Mouse (Mus musculus) small intestine, adult 2 months (tissue): ENCODE data around the gene Thada. TPM values are rescaled to one million over a fixed set of nuclear protein-coding genes. Genes with fewer than 3 reads are reported as not detected.

Experiments used
- H3K27ac ChIP-seq: fragments of 200-500 bp; 2 replicates; pipeline ENCODE4 v1.5.1; 2012; ENCODE audit warnings: low read depth, low read length, control low read depth, inconsistent platforms; ENCODE audit not compliant: insufficient read depth
- H3K27me3 ChIP-seq: fragments of 200-500 bp; 2 replicates; pipeline ENCODE4 v1.6.1; 2012; ENCODE audit warnings: mild to moderate bottlenecking, moderate library complexity, low read length, inconsistent platforms; ENCODE audit not compliant: control insufficient read depth, insufficient read depth
- H3K36me3 ChIP-seq: fragments of 200-500 bp; 2 replicates; pipeline ENCODE4 v1.6.1; 2012; ENCODE audit warnings: mild to moderate bottlenecking, low read length, control low read depth, inconsistent platforms; ENCODE audit not compliant: control insufficient read depth, insufficient read depth
- H3K4me1 ChIP-seq: fragments of 200-500 bp; 2 replicates; pipeline ENCODE4 v1.6.1; 2012; ENCODE audit warnings: low read length, inconsistent platforms, mixed read lengths; ENCODE audit not compliant: control insufficient read depth, insufficient read depth, insufficient read length
- H3K4me3 ChIP-seq: fragments of 200-500 bp; 2 replicates; pipeline ENCODE4 v1.5.1; 2012; ENCODE audit warnings: low read depth, mild to moderate bottlenecking, control low read depth, inconsistent platforms, low read length, moderate library complexity
- CTCF ChIP-seq: fragments of 200-500 bp; IDR thresholded peaks from 2 replicates; pipeline ENCODE4 v1.5.1; 2012; ENCODE audit warnings: low read depth, mild to moderate bottlenecking, control low read depth, inconsistent platforms, low read length, moderate library complexity, mixed read lengths; ENCODE audit not compliant: insufficient replicate concordance, insufficient read length; ENCODE audit errors: extremely low read depth
- POLR2A ChIP-seq: fragments of 200-500 bp; IDR thresholded peaks from 2 replicates; pipeline ENCODE4 v1.6.1; 2012; ENCODE audit warnings: low read depth, mild to moderate bottlenecking, control low read depth, inconsistent platforms, low read length, moderate library complexity
- WGBS: fragments of 180-500 bp; shearing (Covaris S2); methylation state at CpG from one replicate; pipeline ENCODE4 v1.1.7; 2018; 5-methylcytosine and 5-hydroxymethylcytosine counted together
- polyA plus RNA-seq: library from polyadenylated mRNA; depleted of rRNA; stranded (reverse); fragments of >200 nt; gene quantifications from 2 replicates; pipeline ENCODE4 v1.2.3, GENCODE M21; 2012

The Thada gene
- polyA plus RNA-seq, 1 experiment, result 3.5 TPM

DNA sequence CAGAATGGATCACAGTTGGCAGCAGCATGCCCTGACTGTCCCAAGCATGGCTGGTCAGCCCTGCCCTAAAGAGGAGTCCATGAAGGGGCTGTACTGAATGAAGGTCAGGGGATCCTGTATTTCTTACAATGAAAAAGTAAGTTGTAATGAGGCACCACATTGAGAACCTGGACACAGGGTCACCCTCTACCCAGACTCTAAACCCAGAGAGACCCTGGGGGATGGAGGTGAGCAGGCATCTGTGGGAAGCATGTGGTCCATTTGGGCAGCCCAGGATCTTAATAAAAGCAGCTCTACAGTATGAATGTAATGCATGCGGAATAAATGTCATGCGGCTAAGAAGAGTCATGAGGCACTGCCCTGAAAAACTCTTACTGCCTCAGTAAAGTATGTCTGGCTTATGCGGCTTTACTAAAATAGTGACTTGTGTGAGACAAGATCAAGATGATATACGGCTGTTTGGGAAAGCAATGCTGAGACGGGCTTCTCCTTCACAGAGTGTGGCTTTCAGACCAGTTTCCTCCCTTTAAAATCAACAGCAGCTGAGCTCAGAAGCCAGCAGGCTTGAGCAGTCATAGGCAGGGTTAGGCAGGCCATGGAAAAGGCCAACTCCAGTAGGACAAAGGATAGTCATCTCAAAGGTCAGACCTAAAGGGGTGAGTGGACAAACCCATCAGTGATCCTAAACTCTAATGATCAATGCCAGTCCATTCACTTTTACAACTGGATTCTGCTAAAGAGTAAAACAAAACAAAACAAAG is 187.6 kb downstream of the Thada start:
- Histone ChIP-seq H3K36me3 (no peaks in the 10 kb centered on the region), H3K27me3 (no peaks in the 10 kb centered on the region), H3K27ac (no peak overlapping the region), H3K4me1 (0 out of 2 replicates have a peak, but pooled peaks cover 3% of the 10 kb centered on the region), H3K4me3 (no peak overlapping the region)
- TF ChIP-seq POLR2A (no peak), CTCF (no peak)
- WGBS, result 89% methylated on average over 5 of the region's 5 CpGs

DNA sequence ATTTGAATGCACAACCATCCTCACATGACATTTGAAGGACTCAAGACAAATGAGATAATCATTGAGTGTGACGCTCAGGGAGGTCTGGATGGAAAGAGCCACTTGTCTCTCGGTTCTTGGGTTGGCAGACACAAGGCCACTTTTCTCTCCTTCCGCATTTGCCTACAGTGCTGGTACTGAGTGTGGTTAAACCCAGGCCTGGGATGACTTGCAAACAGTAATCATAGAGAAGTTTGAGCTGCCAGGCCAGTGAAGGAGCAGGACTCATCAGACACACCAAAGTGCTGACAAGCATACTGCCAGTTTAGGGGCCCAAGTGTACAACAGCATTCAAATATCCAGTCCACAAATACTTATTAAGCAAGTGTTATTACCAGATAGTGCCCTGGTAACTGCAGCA is 191.0 kb downstream of the Thada start:
- Histone ChIP-seq H3K4me3 (no peak overlapping the region), H3K27ac (no peak overlapping the region), H3K4me1 (0 out of 2 replicates have a peak, but pooled peaks cover 3% of the 10 kb centered on the region), H3K36me3 (no peaks in the 10 kb centered on the region), H3K27me3 (no peaks in the 10 kb centered on the region)
- TF ChIP-seq CTCF, result no peak
- no peak for TF ChIP-seq POLR2A
- 85% methylated on average over 3 of the region's 3 CpGs for WGBS

DNA sequence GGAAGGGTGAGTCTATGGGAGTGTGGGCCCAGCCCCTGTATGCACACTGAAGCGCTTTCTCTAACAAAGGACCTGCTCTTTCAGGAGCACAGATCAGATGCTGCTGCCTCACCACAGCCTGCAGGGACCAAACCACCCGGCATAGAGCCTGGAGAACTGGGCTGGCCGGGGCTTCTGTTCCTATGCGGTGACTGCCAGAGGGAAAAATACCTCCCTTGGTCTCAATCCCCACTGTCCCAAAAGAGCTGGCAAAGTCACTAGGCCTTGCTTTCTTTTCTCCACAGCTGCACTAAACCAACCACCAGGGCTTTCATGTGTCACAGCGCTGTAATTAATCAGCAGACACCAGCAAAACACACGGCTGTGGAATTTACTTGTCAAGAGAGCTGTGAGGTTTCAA is 191.8 kb downstream of the Thada start:
- 88% methylated on average over 6 of the region's 6 CpGs for WGBS
- Histone ChIP-seq H3K36me3 (no peaks in the 10 kb centered on the region), H3K4me3 (no peak overlapping the region), H3K27ac (no peak overlapping the region), H3K27me3 (no peaks in the 10 kb centered on the region), H3K4me1 (0 out of 2 replicates have a peak, but pooled peaks cover 3% of the 10 kb centered on the region)
- TF ChIP-seq POLR2A (no peak), CTCF (no peak)

DNA sequence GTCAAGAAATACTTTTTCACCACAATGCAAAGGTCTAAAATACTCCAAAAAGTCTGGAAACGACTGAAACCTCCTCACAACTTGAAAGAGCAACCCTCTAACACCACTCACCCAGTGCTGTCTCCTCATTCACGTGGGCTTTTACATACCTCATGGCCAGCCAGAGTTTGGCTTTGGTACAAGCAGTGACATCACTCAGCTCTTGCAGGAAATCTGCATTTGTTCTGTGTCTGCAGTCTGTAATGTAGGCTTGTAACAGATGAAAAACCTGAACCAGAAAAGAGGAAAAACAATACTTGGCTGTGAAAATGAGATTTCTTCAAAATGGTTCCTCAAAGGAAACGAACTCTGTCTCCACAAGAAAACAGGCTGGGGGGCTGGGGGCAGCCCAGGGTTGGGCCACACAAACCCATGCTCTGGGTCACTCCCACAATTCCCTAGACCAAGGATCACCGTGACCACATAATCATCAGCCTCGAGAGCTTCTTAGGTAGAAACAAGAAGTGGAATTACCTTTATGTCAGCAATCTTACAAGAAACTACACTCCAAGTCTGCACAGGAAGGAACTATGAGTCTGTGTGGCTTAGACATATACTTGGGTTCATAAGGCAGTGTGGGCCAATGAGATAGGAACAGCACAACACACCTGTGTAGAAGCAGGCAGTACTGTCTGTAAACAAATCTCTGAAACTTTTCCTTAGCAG is 193.3 kb downstream of the Thada start:
- H3K27me3 ChIP-seq, result no peaks in the 10 kb centered on the region
- TF ChIP-seq POLR2A (no peak), CTCF (no peak)
- H3K4me1 ChIP-seq, result peaks cover 3% of the 10 kb centered on the region; the same call in 1 of the 2 replicates
- 65% methylated on average over 5 of the region's 5 CpGs for WGBS
- no peak overlapping the region for H3K4me3 ChIP-seq
- no peaks in the 10 kb centered on the region for H3K36me3 ChIP-seq
- no peak overlapping the region for H3K27ac ChIP-seq

DNA sequence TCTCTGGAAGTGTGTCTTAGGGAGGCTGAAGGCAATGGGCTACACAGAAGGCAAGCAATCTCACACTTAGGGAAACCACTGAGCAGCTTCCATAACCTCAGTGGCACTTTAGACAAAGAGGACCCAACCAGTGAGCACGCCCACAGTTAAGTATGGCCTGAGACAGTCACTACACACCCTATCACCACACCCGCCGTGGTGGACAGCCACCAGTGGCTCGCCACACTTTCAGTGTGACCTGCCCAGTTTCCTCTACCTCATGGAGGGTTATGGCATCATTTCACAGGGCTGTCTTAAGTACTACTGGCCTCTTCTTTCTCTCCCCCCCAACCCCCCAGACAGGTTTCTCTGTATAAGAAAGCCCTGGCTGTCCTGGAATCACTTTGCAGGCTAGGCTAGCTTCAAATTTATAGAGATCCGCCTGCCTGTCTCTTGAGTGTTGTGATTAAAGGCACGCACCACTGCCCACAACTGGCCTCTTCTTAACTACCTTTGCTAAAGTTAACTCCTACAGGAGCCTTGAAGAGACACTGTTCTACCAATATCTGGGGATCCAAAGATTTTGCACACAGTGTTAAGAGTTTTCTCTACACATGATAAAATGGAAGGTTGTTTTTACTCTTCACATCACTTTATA is 194.3 kb downstream of the Thada start:
- H3K36me3 ChIP-seq, result no peaks in the 10 kb centered on the region
- peaks cover 10% of the 10 kb centered on the region; the same call in 1 of the 2 replicates for H3K4me1 ChIP-seq
- 79% methylated on average over 6 of the region's 6 CpGs for WGBS
- H3K27ac ChIP-seq, result no peak overlapping the region
- TF ChIP-seq CTCF, result no peak
- no peak for TF ChIP-seq POLR2A
- H3K4me3 ChIP-seq, result no peak overlapping the region
- H3K27me3 ChIP-seq, result no peaks in the 10 kb centered on the region

DNA sequence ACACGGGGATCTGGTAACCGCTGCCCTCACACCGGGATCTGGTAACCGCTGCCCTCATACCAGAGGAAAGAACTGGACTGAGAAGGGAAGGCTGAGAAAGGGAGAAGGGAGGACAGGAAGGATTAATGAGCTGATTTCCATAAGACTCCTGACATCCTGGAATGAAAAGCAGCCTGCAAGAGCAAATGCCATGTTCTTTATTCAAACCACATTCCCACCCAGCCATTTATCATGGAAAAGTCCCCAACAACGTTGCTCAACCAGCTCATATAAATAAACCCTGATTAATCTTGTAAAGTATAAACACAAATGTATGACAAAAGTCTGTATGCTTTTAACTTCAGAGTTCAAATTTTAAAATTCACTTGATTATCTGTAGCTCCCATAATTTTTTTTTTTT is 196.3 kb downstream of the Thada start:
- H3K27ac ChIP-seq, result no peak overlapping the region
- H3K4me1 ChIP-seq, result peaks cover 22% of the 10 kb centered on the region; the same call in 1 of the 2 replicates
- TF ChIP-seq POLR2A (no peak), CTCF (no peak)
- no peaks in the 10 kb centered on the region for H3K36me3 ChIP-seq
- H3K4me3 ChIP-seq, result no peak overlapping the region
- 86% methylated on average over 5 of the region's 5 CpGs for WGBS
- H3K27me3 ChIP-seq, result no peaks in the 10 kb centered on the region

DNA sequence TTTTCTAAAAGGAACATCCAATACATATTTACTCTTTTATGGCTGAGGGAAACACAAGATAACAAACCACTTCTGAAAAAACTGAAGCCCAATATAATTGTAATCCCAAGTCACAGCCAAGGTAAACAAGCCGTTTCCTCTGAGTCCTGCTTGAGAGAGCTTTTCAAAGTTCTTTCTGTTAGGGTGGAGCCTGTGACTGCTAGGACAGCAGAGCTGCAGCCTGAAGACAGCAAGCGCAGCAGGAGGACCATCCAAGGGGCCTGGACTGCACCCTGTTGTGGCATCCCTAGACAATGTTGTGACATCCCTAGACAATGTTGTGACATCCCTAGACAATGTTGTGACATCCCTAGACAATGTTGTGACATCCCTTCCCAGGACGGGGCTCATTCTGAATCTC is 197.6 kb downstream of the Thada start:
- H3K27me3 ChIP-seq, result no peaks in the 10 kb centered on the region
- TF ChIP-seq POLR2A, result no peak
- no peak for TF ChIP-seq CTCF
- H3K4me1 ChIP-seq, result peaks cover 22% of the 10 kb centered on the region; the same call in 1 of the 2 replicates
- 25% methylated on average over 3 of the region's 3 CpGs for WGBS
- H3K27ac ChIP-seq, result peak overlapping the region; percentile 44; the same call in 1 of the 2 replicates
- no peaks in the 10 kb centered on the region for H3K36me3 ChIP-seq
- H3K4me3 ChIP-seq, result no peak overlapping the region
